Mouse (Mus musculus) adrenal gland (tissue): ENCODE results near the gene Slc30a10.

ENCODE experiments used
- intact Hi-C: fragments of 180-260 bp; cut with DNase I; formaldehyde crosslinking; loops from one replicate; pipeline ENCODE4 v1.15.1; 2025
- long read RNA-seq, 2 experiments: library from polyadenylated mRNA; unstranded; transcript quantifications; one replicate each; pipeline ENCODE4 v2.0.0; 2020; ENCODE audit warnings: borderline replicate concordance in 1 of 2; ENCODE audit not compliant: insufficient replicate concordance in 1 of 2

The Slc30a10 gene
- long read RNA-seq, experiment 1, result 0 reads
- long read RNA-seq, experiment 2, result 0 reads

GRCm38 (mm10) chr1:185454575-185454954, at the start of gene Slc30a10:
Gene Slc30a10 (plus strand): TSS chr1:185454848.
- intact Hi-C loops, result no loop called here

- intact Hi-C loops, result no loop called here
These were observed 48.7 kb upstream of the Slc30a10 start for GRCm38 (mm10) chr1:185405921-185406320.

- intact Hi-C loops, result loop anchor here (5.0 kb wide), 1 partner anchor 38 kb away; no protein-coding TSS in a partner anchor
These were observed 44.8 kb upstream of the Slc30a10 start for GRCm38 (mm10) chr1:185409831-185410230.

- intact Hi-C loops, result no loop called here
These were observed 36.6 kb upstream of the Slc30a10 start for GRCm38 (mm10) chr1:185418011-185418410.

GRCm38 (mm10) chr1:185419805-185420204, 34.8 kb upstream of the Slc30a10 start:
- intact Hi-C loops, result no loop called here

- intact Hi-C loops, result no loop called here
These were observed 33.9 kb upstream of the Slc30a10 start for GRCm38 (mm10) chr1:185420776-185421175.

- intact Hi-C loops, result no loop called here
These were observed 28.1 kb upstream of the Slc30a10 start for GRCm38 (mm10) chr1:185426583-185426982.

- intact Hi-C loops, result no loop called here
These were observed 24.2 kb upstream of the Slc30a10 start for GRCm38 (mm10) chr1:185430488-185430887.

GRCm38 (mm10) chr1:185431245-185431997, 23.2 kb upstream of the Slc30a10 start:
- intact Hi-C loops, result no loop called here

- intact Hi-C loops, result no loop called here
These were observed 22.7 kb upstream of the Slc30a10 start for GRCm38 (mm10) chr1:185431998-185432317.

- intact Hi-C loops, result no loop called here
These were observed 21.5 kb upstream of the Slc30a10 start for GRCm38 (mm10) chr1:185433112-185433511.

- intact Hi-C loops, result no loop called here
These were observed 15.6 kb upstream of the Slc30a10 start for GRCm38 (mm10) chr1:185438841-185439580.

GRCm38 (mm10) chr1:185441703-185442472, 12.8 kb upstream of the Slc30a10 start:
- intact Hi-C loops, result no loop called here

GRCm38 (mm10) chr1:185448936-185449335, 5.7 kb upstream of the Slc30a10 start:
- intact Hi-C loops, result no loop called here

GRCm38 (mm10) chr1:185449727-185450126, 4.9 kb upstream of the Slc30a10 start:
- intact Hi-C loops, result no loop called here

GRCm38 (mm10) chr1:185451077-185451476, 3.6 kb upstream of the Slc30a10 start:
- intact Hi-C loops, result no loop called here

- intact Hi-C loops, result no loop called here
These were observed 3.2 kb upstream of the Slc30a10 start for GRCm38 (mm10) chr1:185451495-185451894.

- intact Hi-C loops, result no loop called here
These were observed 2.2 kb upstream of the Slc30a10 start for GRCm38 (mm10) chr1:185452461-185452860.

- intact Hi-C loops, result no loop called here
These were observed 504 bp upstream of the Slc30a10 start for GRCm38 (mm10) chr1:185454144-185454543.

- intact Hi-C loops, result no loop called here
These were observed 480 bp downstream of the Slc30a10 start for GRCm38 (mm10) chr1:185454955-185455701.

GRCm38 (mm10) chr1:185456327-185456726, 1.7 kb downstream of the Slc30a10 start:
- intact Hi-C loops, result no loop called here
